Mouse (Mus musculus) kidney, postnatal 25 days (tissue): ENCODE data around the gene Gm17545.

Source experiments
- DNase-seq, 2 experiments: peaks; one replicate each; pipeline ENCODE4 v3.0.0; 2021; ENCODE audit warnings: mixed read lengths in 2 of 2

Gm17545 gene

GRCm38 (mm10) chr9:22494203-22494807, 40.2 kb downstream of the Gm17545 start:
- DNase-seq: peak in 1 of 2 experiments; percentile 19

GRCm38 (mm10) chr9:22495133-22495532, 41.0 kb downstream of the Gm17545 start:
- DNase-seq: peak in 1 of 2 experiments; percentile 6

GRCm38 (mm10) chr9:22497021-22497767, 43.1 kb downstream of the Gm17545 start:
- DNase-seq: no peak

GRCm38 (mm10) chr9:22502972-22503371, 48.9 kb downstream of the Gm17545 start:
- DNase-seq: no peak

GRCm38 (mm10) chr9:22503581-22503980, 49.5 kb downstream of the Gm17545 start:
- DNase-seq: no peak

GRCm38 (mm10) chr9:22505574-22505973, 51.5 kb downstream of the Gm17545 start:
- DNase-seq: no peak
